Mouse (Mus musculus): ENCODE measurements around the gene Zap70.

Zap70 gene

GRCm38 (mm10) chr1:36761568-36761967 lies at the start of gene Zap70:
Zap70 (plus strand) TSS chr1:36761798.
- no peak for DNase-seq (ENCODE audit: extremely low spot score, low read depth, low spot score)

- no peak for DNase-seq (ENCODE audit: extremely low spot score, low read depth, low spot score)
Observed at GRCm38 (mm10) chr1:36714311-36714710, 47.3 kb upstream of the Zap70 start, which contains the start of gene Actr1b. Actr1b (minus strand) TSS chr1:36714422.

- no peak for DNase-seq (ENCODE audit: extremely low spot score, low read depth, low spot score)
Observed at GRCm38 (mm10) chr1:36718786-36719185, 42.8 kb upstream of the Zap70 start.

GRCm38 (mm10) chr1:36723146-36724056 lies 38.2 kb upstream of the Zap70 start:
- DNase-seq (ENCODE audit: extremely low spot score, low read depth, low spot score) = peak; percentile 52

GRCm38 (mm10) chr1:36724057-36724431 lies 37.6 kb upstream of the Zap70 start:
- no peak for DNase-seq (ENCODE audit: extremely low spot score, low read depth, low spot score)

- peak; percentile 69 for DNase-seq (ENCODE audit: extremely low spot score, low read depth, low spot score)
Observed at GRCm38 (mm10) chr1:36737300-36737699, 24.3 kb upstream of the Zap70 start.

GRCm38 (mm10) chr1:36739231-36739630 lies 22.4 kb upstream of the Zap70 start:
- DNase-seq (ENCODE audit: extremely low spot score, low read depth, low spot score) = no peak

- DNase-seq (ENCODE audit: extremely low spot score, low read depth, low spot score) = no peak
Observed at GRCm38 (mm10) chr1:36743046-36743445, 18.6 kb upstream of the Zap70 start.

- peak; percentile 52 for DNase-seq (ENCODE audit: extremely low spot score, low read depth, low spot score)
Observed at GRCm38 (mm10) chr1:36744268-36744944, 17.2 kb upstream of the Zap70 start.

GRCm38 (mm10) chr1:36745661-36746060 lies 15.9 kb upstream of the Zap70 start:
- DNase-seq (ENCODE audit: extremely low spot score, low read depth, low spot score) = no peak

GRCm38 (mm10) chr1:36746452-36746851 lies 15.1 kb upstream of the Zap70 start:
- DNase-seq (ENCODE audit: extremely low spot score, low read depth, low spot score) = no peak

GRCm38 (mm10) chr1:36753932-36754675 lies 7.5 kb upstream of the Zap70 start:
- DNase-seq (ENCODE audit: extremely low spot score, low read depth, low spot score) = no peak

- no peak for DNase-seq (ENCODE audit: extremely low spot score, low read depth, low spot score)
Observed at GRCm38 (mm10) chr1:36758553-36758952, 3.0 kb upstream of the Zap70 start.

GRCm38 (mm10) chr1:36759076-36759475 lies 2.5 kb upstream of the Zap70 start:
- no peak for DNase-seq (ENCODE audit: extremely low spot score, low read depth, low spot score)

GRCm38 (mm10) chr1:36760401-36760800 lies 1.2 kb upstream of the Zap70 start:
- DNase-seq (ENCODE audit: extremely low spot score, low read depth, low spot score) = no peak

- DNase-seq (ENCODE audit: extremely low spot score, low read depth, low spot score) = no peak
Observed at GRCm38 (mm10) chr1:36761061-36761460, 537 bp upstream of the Zap70 start.

- no peak for DNase-seq (ENCODE audit: extremely low spot score, low read depth, low spot score)
Observed at GRCm38 (mm10) chr1:36766431-36767205, 5.0 kb downstream of the Zap70 start.

GRCm38 (mm10) chr1:36767321-36767720 lies 5.7 kb downstream of the Zap70 start:
- no peak for DNase-seq (ENCODE audit: extremely low spot score, low read depth, low spot score)

GRCm38 (mm10) chr1:36768786-36769185 lies 7.2 kb downstream of the Zap70 start:
- DNase-seq (ENCODE audit: extremely low spot score, low read depth, low spot score) = no peak

GRCm38 (mm10) chr1:36769951-36770350 lies 8.4 kb downstream of the Zap70 start:
- DNase-seq (ENCODE audit: extremely low spot score, low read depth, low spot score) = no peak

- no peak for DNase-seq (ENCODE audit: extremely low spot score, low read depth, low spot score)
Observed at GRCm38 (mm10) chr1:36770998-36771397, 9.4 kb downstream of the Zap70 start.
